Comparison of ENCODE assay signal across 8 mouse cellular contexts in genomic region chrX:136313303-136313702, GRCm38 (mm10). TPM values are rescaled to one million over a fixed set of nuclear protein-coding genes. Genes with fewer than 3 reads are reported as not detected.
DNase-seq lines count a peak whose midpoint lies in the region; ATAC-seq and TF ChIP-seq lines count a peak whose summit lies in the region.
"Had no signal": no experiment of that assay in that cellular context is flagged by ENCODE, and none has a peak within 500 bp of the region (broad histone marks: within the 10 kb centered on the region; RNA-seq: fewer than 3 reads in every experiment).

No protein-coding gene starts in this region.

- no peaks in the 10 kb centered on the region for H3K4me1 ChIP-seq in neural tube, embryonic 12.5 days
- H3K4me1 ChIP-seq in forebrain, embryonic 15.5 days = no peaks in the 10 kb centered on the region
- no peaks in the 10 kb centered on the region for H3K4me1 ChIP-seq in thymus, adult 2 months (replicated peaks; ENCODE audit: control insufficient read depth, insufficient read depth, low read length)

- H3K27ac ChIP-seq in neural tube, embryonic 12.5 days = no peak overlapping the region
- H3K27ac ChIP-seq in forebrain, embryonic 15.5 days (replicated peaks) = no peak overlapping the region; the same call in 1 of the 2 replicates
- no peak overlapping the region for H3K27ac ChIP-seq in thymus, adult 2 months (ENCODE audit: control insufficient read depth, insufficient read depth, low read length)

- 37% methylated on average over 4 of the region's 4 CpGs for WGBS in neural tube, embryonic 12.5 days
- 31% methylated on average over 4 of the region's 4 CpGs for WGBS in forebrain, embryonic 15.5 days
- WGBS in thymus, adult 2 months = 58% methylated on average over 4 of the region's 4 CpGs

- H3K36me3 ChIP-seq in neural tube, embryonic 12.5 days = no peaks in the 10 kb centered on the region
- H3K36me3 ChIP-seq in forebrain, embryonic 15.5 days = no peaks in the 10 kb centered on the region
- H3K36me3 ChIP-seq in thymus, adult 2 months (ENCODE audit: control insufficient read depth, insufficient read depth, low read length) = no peaks in the 10 kb centered on the region

- no peaks in the 10 kb centered on the region for H3K27me3 ChIP-seq in neural tube, embryonic 12.5 days (replicated peaks)
- no peaks in the 10 kb centered on the region for H3K27me3 ChIP-seq in forebrain, embryonic 15.5 days
- no peaks in the 10 kb centered on the region for H3K27me3 ChIP-seq in thymus, adult 2 months (ENCODE audit: control insufficient read depth, insufficient read depth, low read length)

- DNase-seq in neural tube, embryonic 10.5 days (ENCODE audit: extremely low spot score, low spot score) = no peak
- peak; percentile 3 for DNase-seq in left cerebral cortex, postnatal 4 days
- DNase-seq in thymus, adult 2 months = no peak
- no peak for DNase-seq in liver
- DNase-seq: cerebellum, adult 11-12 months had no signal

- H3K4me2 ChIP-seq in neural tube, embryonic 12.5 days (replicated peaks) = no peak overlapping the region; the same call in 1 of the 2 replicates
- H3K4me2 ChIP-seq in forebrain, embryonic 15.5 days (replicated peaks) = 0 out of 2 replicates have a peak overlapping the region, but pooled peaks have one; percentile 10

- peak; percentile 70; the same call in 1 of the 2 replicates for ATAC-seq in neural tube, embryonic 12.5 days (ENCODE audit: low FRiP score, low read depth)
- peak; percentile 83; the same call in 1 of the 2 replicates for ATAC-seq in forebrain, embryonic 15.5 days (replicated peaks)
- no peak for ATAC-seq in megakaryocyte, adult 5-6 weeks (ENCODE audit: poor library complexity, severe bottlenecking)

- no peak for TF ChIP-seq CTCF in thymus, adult 2 months (IDR thresholded peaks at IDR 0.05; ENCODE audit: borderline replicate concordance, control insufficient read depth, extremely low read depth, insufficient read depth, low read length, poor library complexity)

- intact Hi-C loops in left cerebral cortex, postnatal 4 days (cut with DNase I) = no loop called here

- H3K9me3 ChIP-seq in neural tube, embryonic 12.5 days = no peaks in the 10 kb centered on the region
- no peaks in the 10 kb centered on the region for H3K9me3 ChIP-seq in forebrain, embryonic 15.5 days

- H3K9ac ChIP-seq in neural tube, embryonic 12.5 days = no peak overlapping the region
- no peak overlapping the region for H3K9ac ChIP-seq in forebrain, embryonic 15.5 days (replicated peaks)

- no peak for TF ChIP-seq POLR2A in thymus, adult 2 months (IDR thresholded peaks at IDR 0.05; ENCODE audit: control insufficient read depth, extremely low read depth, insufficient read depth, low read length, poor library complexity)

- H3K4me3 ChIP-seq in neural tube, embryonic 12.5 days = no peak overlapping the region
- no peak overlapping the region for H3K4me3 ChIP-seq in forebrain, embryonic 15.5 days
- no peak overlapping the region for H3K4me3 ChIP-seq in thymus, adult 2 months (ENCODE audit: control insufficient read depth, insufficient read depth, low read length)

RNA-seq across cellular contexts. Expression of gene Bex3, which starts 43.2 kb away (rescaled TPM):
- polyA plus RNA-seq in neural tube, embryonic 12.5 days (2016; fragmentation: Nextera tagmentation; extraction: Ambion mirVana) = 648 and 661 TPM in 2 replicates
- polyA plus RNA-seq in forebrain, embryonic 15.5 days (2015; fragmentation: Nextera tagmentation; extraction: Ambion mirVana) = 564 and 580 TPM in 2 replicates
- 100 to 1,000 TPM; 315 to 358 TPM for total RNA-seq in left cerebral cortex, postnatal 4 days (2021)
- polyA plus RNA-seq in thymus, adult 2 months (2012; rRNA removed) = 46.3 and 55.0 TPM in 2 replicates
- total RNA-seq in megakaryocyte, adult 5-6 weeks (2015) = 55.7 and 64.5 TPM in 2 replicates
- 38.5 and 38.8 TPM in 2 replicates for total RNA-seq in megakaryocyte, adult 5-6 weeks (2017)

Comparison
In these comparisons a context has a peak if more than half of its experiments do, and no peak if none do; other contexts are left out.
1. RNA of gene Bex3, which starts 43.2 kb away (polyA plus RNA-seq): 648 to 661 TPM in neural tube, embryonic 12.5 days and 564 to 580 TPM in forebrain, embryonic 15.5 days; 46.3 to 55.0 TPM in thymus, adult 2 months; every median in the first group is over 10 times any median in the second.